Mouse (Mus musculus) myocyte (in vitro differentiated cells): ENCODE results near the gene Rrp7a.

Experiments
- MYOD1 ChIP-seq, 3 experiments: IDR thresholded peaks; one replicate each; pipeline ENCODE4 v1.6.1; 2011; ENCODE audit warnings: control low read depth in 2 of 3, low read depth in 2 of 3, mild to moderate bottlenecking in 2 of 3, moderate library complexity in 1 of 3; ENCODE audit not compliant: insufficient read length in 2 of 3, control insufficient read depth in 1 of 3
- USF1 ChIP-seq: IDR thresholded peaks from one replicate; pipeline ENCODE4 v1.6.1; 2011; ENCODE audit warnings: low read depth, mild to moderate bottlenecking, control low read depth, moderate library complexity

- no peak for TF ChIP-seq USF1
- TF ChIP-seq MYOD1 (IDR thresholded peaks at IDR 0.05; ENCODE audit: control insufficient read depth in 1 of 3, insufficient read length in 2 of 3, low read depth in 2 of 3), result peak; percentile 58 to 92 (median 69)
These were observed 46.5 kb upstream of the Rrp7a start for GRCm38 (mm10) chr15:83168875-83169771.
